Mouse (Mus musculus): ENCODE measurements around the gene Kalrn.

Gene Kalrn

GRCm38 (mm10) chr16:34316253-34316652 lies 257.1 kb downstream of the Kalrn start:
- no peak for DNase-seq (ENCODE audit: low read depth, low spot score)

GRCm38 (mm10) chr16:34314071-34314470 lies 259.3 kb downstream of the Kalrn start:
- no peak for DNase-seq (ENCODE audit: low read depth, low spot score)

GRCm38 (mm10) chr16:34311577-34311976 lies 261.8 kb downstream of the Kalrn start:
- DNase-seq (ENCODE audit: low read depth, low spot score) = no peak

- no peak for DNase-seq (ENCODE audit: low read depth, low spot score)
Measured at GRCm38 (mm10) chr16:34310363-34310762, 263.0 kb downstream of the Kalrn start.

GRCm38 (mm10) chr16:34308324-34308723 lies 265.0 kb downstream of the Kalrn start:
- DNase-seq (ENCODE audit: low read depth, low spot score) = no peak

- no peak for DNase-seq (ENCODE audit: low read depth, low spot score)
Measured at GRCm38 (mm10) chr16:34307458-34307857, 265.9 kb downstream of the Kalrn start.

GRCm38 (mm10) chr16:34305586-34305985 lies 267.7 kb downstream of the Kalrn start:
- no peak for DNase-seq (ENCODE audit: low read depth, low spot score)

GRCm38 (mm10) chr16:34303818-34304217 lies 269.5 kb downstream of the Kalrn start:
- peak; percentile 21 for DNase-seq (ENCODE audit: low read depth, low spot score)

- no peak for DNase-seq (ENCODE audit: low read depth, low spot score)
Measured at GRCm38 (mm10) chr16:34302503-34302902, 270.8 kb downstream of the Kalrn start.

GRCm38 (mm10) chr16:34302063-34302462 lies 271.3 kb downstream of the Kalrn start:
- peak; percentile 15 for DNase-seq (ENCODE audit: low read depth, low spot score)

- no peak for DNase-seq (ENCODE audit: low read depth, low spot score)
Measured at GRCm38 (mm10) chr16:34299226-34299625, 274.1 kb downstream of the Kalrn start.

GRCm38 (mm10) chr16:34297911-34298682 lies 275.2 kb downstream of the Kalrn start:
- no peak for DNase-seq (ENCODE audit: low read depth, low spot score)

GRCm38 (mm10) chr16:34294568-34294967 lies 278.8 kb downstream of the Kalrn start:
- DNase-seq (ENCODE audit: low read depth, low spot score) = peak; percentile 36

GRCm38 (mm10) chr16:34293675-34294074 lies 279.7 kb downstream of the Kalrn start:
- DNase-seq (ENCODE audit: low read depth, low spot score) = peak; percentile 10

- peak; percentile 35 for DNase-seq (ENCODE audit: low read depth, low spot score)
Measured at GRCm38 (mm10) chr16:34289583-34289982, 283.7 kb downstream of the Kalrn start.

GRCm38 (mm10) chr16:34282026-34282425 lies 291.3 kb downstream of the Kalrn start:
- no peak for DNase-seq (ENCODE audit: low read depth, low spot score)

GRCm38 (mm10) chr16:34279654-34280383 lies 293.5 kb downstream of the Kalrn start:
- DNase-seq (ENCODE audit: low read depth, low spot score) = no peak

GRCm38 (mm10) chr16:34278249-34278790 lies 295.0 kb downstream of the Kalrn start:
- no peak for DNase-seq (ENCODE audit: low read depth, low spot score)

GRCm38 (mm10) chr16:34274607-34275006 lies 298.7 kb downstream of the Kalrn start:
- no peak for DNase-seq (ENCODE audit: low read depth, low spot score)

- DNase-seq (ENCODE audit: low read depth, low spot score) = no peak
Measured at GRCm38 (mm10) chr16:34271476-34271875, 301.9 kb downstream of the Kalrn start.

- DNase-seq (ENCODE audit: low read depth, low spot score) = no peak
Measured at GRCm38 (mm10) chr16:34270681-34271080, 302.7 kb downstream of the Kalrn start.

GRCm38 (mm10) chr16:34269642-34270041 lies 303.7 kb downstream of the Kalrn start:
- DNase-seq (ENCODE audit: low read depth, low spot score) = no peak

GRCm38 (mm10) chr16:34267751-34268150 lies 305.6 kb downstream of the Kalrn start:
- peak; percentile 20 for DNase-seq (ENCODE audit: low read depth, low spot score)

All from A20 (cell line).